Mouse (Mus musculus) gastrocnemius, postnatal 10 days (tissue): ENCODE measurements around the gene Azi2. TPM values are rescaled to one million over a fixed set of nuclear protein-coding genes. Genes with fewer than 3 reads are reported as not detected.

Source experiments
- DNase-seq: peaks from one replicate; pipeline ENCODE4 v3.0.0; 2021; ENCODE audit warnings: mixed read lengths
- microRNA-seq, 2 experiments: library from miRNA; unstranded; fragments of <30 nt; microRNA quantifications; one replicate each; pipeline ENCODE4 v1.2.0; 2021
- total RNA-seq, 2 experiments: library from RNA; stranded (reverse); gene quantifications; 2 replicates each; pipeline ENCODE4 v1.2.3; 2021

The Azi2 gene
- total RNA-seq, 2 experiments from 2014 or later: 46.5 to 48.8 TPM

- DNase-seq: no peak
Observed at GRCm38 (mm10) chr9:118082575-118083431, 42.5 kb downstream of the Azi2 start.

GRCm38 (mm10) chr9:118083834-118084233, 43.5 kb downstream of the Azi2 start:
- DNase-seq: no peak

- DNase-seq: no peak
Observed at GRCm38 (mm10) chr9:118099395-118099794, 59.1 kb downstream of the Azi2 start.

- DNase-seq: no peak
Observed at GRCm38 (mm10) chr9:118100484-118100883, 60.2 kb downstream of the Azi2 start.

GRCm38 (mm10) chr9:118101802-118102201, 61.5 kb downstream of the Azi2 start:
- DNase-seq: no peak

GRCm38 (mm10) chr9:118108527-118109011, 68.3 kb downstream of the Azi2 start:
- no peak for DNase-seq

- DNase-seq: no peak
Observed at GRCm38 (mm10) chr9:118109697-118110359, 69.5 kb downstream of the Azi2 start.

- no peak for DNase-seq
Observed at GRCm38 (mm10) chr9:118110360-118110710, 70.0 kb downstream of the Azi2 start.

Small RNAs within 50 kb of the gene (microRNA-seq; reads per million reads assigned to microRNA genes)
- 0 reads per million in 2 experiments for gene Gm22008

Other genes with a start within 250 kb of the Azi2 start
- gene Cmc1, start 109.7 kb downstream of the Azi2 start, total RNA-seq: 10 to 100 TPM; 21.4 to 26.4 TPM